Mouse (Mus musculus): ENCODE results near the gene Lhpp. TPM values are rescaled to one million over a fixed set of nuclear protein-coding genes. Genes with fewer than 3 reads are reported as not detected.

The Lhpp gene
- total RNA-seq, 2 experiments from 2014 or later: 10.5 to 12.9 TPM

GRCm38 (mm10) chr7:132596557-132597250 is 13.7 kb upstream of the Lhpp start:
- intact Hi-C loops (cut with DNase I; ENCODE audit: low total_unique reads): no loop called here
- DNase-seq: no peak

- intact Hi-C loops (cut with DNase I; ENCODE audit: low total_unique reads): no loop called here
- peak; percentile 25 for DNase-seq
Measured at GRCm38 (mm10) chr7:132597251-132598041, 13.0 kb upstream of the Lhpp start.

GRCm38 (mm10) chr7:132599071-132599975 is 11.1 kb upstream of the Lhpp start, which contains the start of gene Nkx1-2:
Gene Nkx1-2, minus strand, starts transcription at chr7:132599637.
- intact Hi-C loops (cut with DNase I; ENCODE audit: low total_unique reads): no loop called here
- DNase-seq: no peak

- intact Hi-C loops (cut with DNase I; ENCODE audit: low total_unique reads): no loop called here
- no peak for DNase-seq
Measured at GRCm38 (mm10) chr7:132600026-132600425, 10.4 kb upstream of the Lhpp start.

- no peak for DNase-seq
- intact Hi-C loops (cut with DNase I; ENCODE audit: low total_unique reads): no loop called here
Measured at GRCm38 (mm10) chr7:132600926-132601325, 9.5 kb upstream of the Lhpp start.

- intact Hi-C loops (cut with DNase I; ENCODE audit: low total_unique reads): no loop called here
- no peak for DNase-seq
Measured at GRCm38 (mm10) chr7:132604720-132605119, 5.7 kb upstream of the Lhpp start.

GRCm38 (mm10) chr7:132605689-132606088 is 4.7 kb upstream of the Lhpp start:
- intact Hi-C loops (cut with DNase I; ENCODE audit: low total_unique reads): no loop called here
- DNase-seq: no peak

GRCm38 (mm10) chr7:132608316-132609020 is 2.0 kb upstream of the Lhpp start:
- DNase-seq: no peak
- intact Hi-C loops (cut with DNase I; ENCODE audit: low total_unique reads): no loop called here

- DNase-seq: no peak
- intact Hi-C loops (cut with DNase I; ENCODE audit: low total_unique reads): no loop called here
Measured at GRCm38 (mm10) chr7:132611530-132611929, 1.1 kb downstream of the Lhpp start.

GRCm38 (mm10) chr7:132615346-132615745 is 4.9 kb downstream of the Lhpp start:
- DNase-seq: no peak
- intact Hi-C loops (cut with DNase I; ENCODE audit: low total_unique reads): no loop called here

GRCm38 (mm10) chr7:132616391-132616790 is 6.0 kb downstream of the Lhpp start:
- intact Hi-C loops (cut with DNase I; ENCODE audit: low total_unique reads): no loop called here
- no peak for DNase-seq

- DNase-seq: no peak
- intact Hi-C loops (cut with DNase I; ENCODE audit: low total_unique reads): no loop called here
Measured at GRCm38 (mm10) chr7:132617021-132617564, 6.7 kb downstream of the Lhpp start.

GRCm38 (mm10) chr7:132619549-132619948 is 9.1 kb downstream of the Lhpp start:
- DNase-seq: no peak
- intact Hi-C loops (cut with DNase I; ENCODE audit: low total_unique reads): no loop called here

- intact Hi-C loops (cut with DNase I; ENCODE audit: low total_unique reads): no loop called here
- DNase-seq: no peak
Measured at GRCm38 (mm10) chr7:132619975-132620918, 9.8 kb downstream of the Lhpp start.

- no peak for DNase-seq
- intact Hi-C loops (cut with DNase I; ENCODE audit: low total_unique reads): no loop called here
Measured at GRCm38 (mm10) chr7:132624161-132624560, 13.7 kb downstream of the Lhpp start.

GRCm38 (mm10) chr7:132626174-132626573 is 15.7 kb downstream of the Lhpp start:
- intact Hi-C loops (cut with DNase I; ENCODE audit: low total_unique reads): no loop called here
- DNase-seq: no peak

GRCm38 (mm10) chr7:132627448-132627847 is 17.0 kb downstream of the Lhpp start:
- DNase-seq: no peak
- intact Hi-C loops (cut with DNase I; ENCODE audit: low total_unique reads): no loop called here

GRCm38 (mm10) chr7:132631313-132631712 is 20.9 kb downstream of the Lhpp start:
- no peak for DNase-seq
- intact Hi-C loops (cut with DNase I; ENCODE audit: low total_unique reads): no loop called here

Data from gastrocnemius, postnatal 14 days (tissue).